Comparison of ENCODE assay signal across 8 mouse cellular contexts in genomic region chr5:148952419-148952818, GRCm38 (mm10). TPM values are rescaled to one million over a fixed set of nuclear protein-coding genes. Genes with fewer than 3 reads are reported as not detected.
DNase-seq lines count a peak whose midpoint lies in the region; ATAC-seq lines count a peak whose summit lies in the region.

No protein-coding gene starts in this region.

- ATAC-seq in monocyte, adult 5-6 weeks (replicated peaks; ENCODE audit: insufficient number of reproducible peaks, low FRiP score, low TSS enrichment, poor library complexity, severe bottlenecking), result no peak

- peak; percentile 26 for DNase-seq in cerebellum, adult 8-10 months
- no peak for DNase-seq in cerebellum, adult 11 months
- peak; percentile 37 to 46 for DNase-seq in layer of hippocampus, postnatal 10 days (ENCODE audit: low spot score in 2 of 2)
- no peak for DNase-seq in layer of hippocampus, adult 11-12 months (ENCODE audit: low spot score)
- peak; percentile 53 for DNase-seq in c-Kit-positive CD71-positive TER-119-positive erythroid progenitor cells, embryonic 14.5 days (ENCODE audit: low spot score)
- DNase-seq in natural killer cell, adult 2 months (ENCODE audit: low spot score in 2 of 2), result peak; percentile 34 to 73
- DNase-seq in right cerebral cortex, adult 18-20 months, result no peak

RNA-seq across cellular contexts. Expression of gene Katnal1, which starts 23.3 kb away (rescaled TPM):
- total RNA-seq in layer of hippocampus, postnatal 10 days (2021), result 10 to 100 TPM; 41.6 to 46.4 TPM
- total RNA-seq in monocyte, adult 5-6 weeks (2017), result 1.5 to 4.8 TPM (median 4.6 TPM) in 3 replicates

RNA-seq across cellular contexts. Expression of gene Gm42791, which starts 42.5 kb away (rescaled TPM):
- 10 to 100 TPM in 1 of 2 experiments, 1 to 10 TPM in 1; 9.6 to 11.5 TPM for total RNA-seq in layer of hippocampus, postnatal 10 days (2021)
- total RNA-seq in monocyte, adult 5-6 weeks (2017), result not detected in 3 replicates

Comparison
In these comparisons a context has a peak if more than half of its experiments do, and no peak if none do; other contexts are left out.
1. DNase-seq: peak in cerebellum, adult 8-10 months (single experiment), layer of hippocampus, postnatal 10 days (2 of 2), c-Kit-positive CD71-positive TER-119-positive erythroid progenitor cells, embryonic 14.5 days (single experiment) and natural killer cell, adult 2 months (2 of 2); none in cerebellum, adult 11 months (single experiment), layer of hippocampus, adult 11-12 months (single experiment) and right cerebral cortex, adult 18-20 months (single experiment).
2. RNA of gene Gm42791, which starts 42.5 kb away (total RNA-seq): 9.6 to 11.5 TPM in layer of hippocampus, postnatal 10 days; not detected in monocyte, adult 5-6 weeks; every median in the first group is over 10 times any median in the second.